ENCODE assay signal across 9 mouse cellular contexts in genomic region chr2:31884806-31885205, GRCm38 (mm10). TPM values are rescaled to one million over a fixed set of nuclear protein-coding genes. Genes with fewer than 3 reads are reported as not detected.
DNase-seq lines count a peak whose midpoint lies in the region; ATAC-seq lines count a peak whose summit lies in the region.
"Had no signal": no experiment of that assay in that cellular context is flagged by ENCODE, and none has a peak within 500 bp of the region (broad histone marks: within the 10 kb centered on the region; RNA-seq: fewer than 3 reads in every experiment).

No protein-coding gene starts in this region.

- peaks cover 98% of the 10 kb centered on the region for H3K27me3 ChIP-seq in heart, embryonic 12.5 days (replicated peaks)

- WGBS in heart, embryonic 12.5 days, result 21% methylated on average over 6 of the region's 6 CpGs

- no peak for ATAC-seq in heart, embryonic 12.5 days (ENCODE audit: insufficient number of reproducible peaks, low FRiP score)

- no peak overlapping the region for H3K27ac ChIP-seq in heart, embryonic 12.5 days (ENCODE audit: poor library complexity, severe bottlenecking)
- H3K27ac ChIP-seq: limb, embryonic 12.5 days had no signal

- peaks cover 13% of the 10 kb centered on the region for H3K4me1 ChIP-seq in heart, embryonic 12.5 days (replicated peaks)

- no peaks in the 10 kb centered on the region for H3K36me3 ChIP-seq in heart, embryonic 12.5 days
- H3K36me3 ChIP-seq: limb, embryonic 12.5 days had no signal

- H3K4me3 ChIP-seq in heart, embryonic 12.5 days, result no peak overlapping the region
- H3K4me3 ChIP-seq: limb, embryonic 12.5 days had no signal

- H3K9me3 ChIP-seq in heart, embryonic 12.5 days (replicated peaks), result no peaks in the 10 kb centered on the region
- H3K9me3 ChIP-seq: limb, embryonic 12.5 days had no signal

- intact Hi-C loops in left cerebral cortex, postnatal 36 days (cut with DNase I), result loop anchor here (2.0 to 5.0 kb wide), 3 partner anchors 68 to 203 kb away; no protein-coding TSS in a partner anchor

- no peak overlapping the region for H3K4me2 ChIP-seq in heart, embryonic 12.5 days
- H3K4me2 ChIP-seq: limb, embryonic 12.5 days had no signal

- H3K9ac ChIP-seq in heart, embryonic 12.5 days, result no peak overlapping the region
- H3K9ac ChIP-seq: limb, embryonic 12.5 days had no signal

- peak; percentile 44 for DNase-seq in heart, postnatal 4 days
- DNase-seq in 416B (ENCODE audit: low read depth) (peak; percentile 55), ES-CJ7 (ENCODE audit: low read depth, low spot score) (peak; percentile 73)
- DNase-seq in embryo, embryonic 11 days, result peak; percentile 75
- DNase-seq in left cerebral cortex, postnatal 36 days (ENCODE audit: low spot score in 2 of 2), result peak; percentile 41 to 61
- DNase-seq in testis, postnatal 10 days (ENCODE audit: low spot score), result peak; percentile 67
- DNase-seq in ovary, adult 18-20 months (ENCODE audit: low spot score), result no peak

RNA-seq across cellular contexts. Expression of gene Lamc3, which starts 2.3 kb away (rescaled TPM):
- total RNA-seq in heart, postnatal 4 days (2021), result under 1 TPM; 0.62 to 0.95 TPM
- 1.1 and 1.3 TPM in 2 replicates for polyA plus RNA-seq in heart, embryonic 12.5 days (2016; fragmentation: Nextera tagmentation; extraction: Ambion mirVana)
- total RNA-seq in left cerebral cortex, postnatal 36 days (2021), result 1 to 10 TPM; 6.8 to 9.6 TPM

RNA-seq across cellular contexts. Expression of gene Fibcd1, which starts 39.0 kb away (rescaled TPM):
- not detected for total RNA-seq in heart, postnatal 4 days (2021)
- polyA plus RNA-seq in heart, embryonic 12.5 days (2016; fragmentation: Nextera tagmentation; extraction: Ambion mirVana), result 0.04 and 0.08 TPM in 2 replicates
- 1 to 10 TPM; 8.4 to 8.7 TPM for total RNA-seq in left cerebral cortex, postnatal 36 days (2021)

Comparison
In these comparisons a context has a peak if more than half of its experiments do, and no peak if none do; other contexts are left out.
1. RNA of gene Lamc3, which starts 2.3 kb away (total RNA-seq): 6.8 to 9.6 TPM in left cerebral cortex, postnatal 36 days; 0.62 to 0.95 TPM in heart, postnatal 4 days; every median in the first group is over 4 times any median in the second.
2. RNA of gene Fibcd1, which starts 39.0 kb away (total RNA-seq): 8.4 to 8.7 TPM in left cerebral cortex, postnatal 36 days; not detected in heart, postnatal 4 days; every median in the first group is over 4 times any median in the second.